Mouse (Mus musculus) heart, embryonic 14.5 days (tissue): ENCODE measurements around the gene Tspan11. TPM values are rescaled to one million over a fixed set of nuclear protein-coding genes. Genes with fewer than 3 reads are reported as not detected.

ENCODE experiments used
- ATAC-seq: fragments of 200-750 bp; cut with Nextera tagmentation; 2 replicates; pipeline ENCODE4 v1.8.0; 2017; ENCODE audit warnings: low read depth, moderate TSS enrichment; ENCODE audit not compliant: insufficient number of reproducible peaks, insufficient read depth, low FRiP score
- H3K27ac ChIP-seq, 2 experiments: fragments of 200-500 bp in 1 of 2; fragments of 300-500 bp in 1 of 2; sonication (generic) in 1 of 2; replicated peaks in 1 of 2; 2 replicates each; pipeline ENCODE4 v1.5.1; 2012 to 2014; ENCODE audit warnings: low read depth in 2 of 2, low read length in 2 of 2, control low read depth in 1 of 2, mild to moderate bottlenecking in 1 of 2, mixed read lengths in 1 of 2; ENCODE audit not compliant: control insufficient read depth in 1 of 2, insufficient read depth in 1 of 2
- H3K27me3 ChIP-seq: fragments of 300-500 bp; sonication (generic); 2 replicates; pipeline ENCODE4 v1.6.1; 2014; ENCODE audit warnings: mild to moderate bottlenecking, low read length, control low read depth; ENCODE audit not compliant: control insufficient read depth, insufficient read depth
- H3K36me3 ChIP-seq: fragments of 300-500 bp; sonication (generic); 2 replicates; pipeline ENCODE4 v1.6.1; 2014; ENCODE audit warnings: mild to moderate bottlenecking, control low read depth, low read length, mixed read lengths; ENCODE audit not compliant: control insufficient read depth, insufficient read depth
- H3K4me1 ChIP-seq, 2 experiments: fragments of 200-500 bp in 1 of 2; fragments of 300-500 bp in 1 of 2; sonication (generic) in 1 of 2; 2 replicates each; pipeline ENCODE4 v1.6.1; 2012 to 2014; ENCODE audit warnings: low read length in 2 of 2, control low read depth in 1 of 2, mixed read lengths in 1 of 2; ENCODE audit not compliant: control insufficient read depth in 2 of 2, insufficient read depth in 2 of 2
- H3K4me2 ChIP-seq: fragments of 300-500 bp; sonication (generic); 2 replicates; pipeline ENCODE4 v1.6.1; 2014; ENCODE audit warnings: mild to moderate bottlenecking, low read length
- H3K4me3 ChIP-seq, 2 experiments: fragments of 200-500 bp in 1 of 2; fragments of 300-500 bp in 1 of 2; sonication (generic) in 1 of 2; 2 replicates each; pipeline ENCODE4 v1.5.1; 2012 to 2014; ENCODE audit warnings: low read length in 2 of 2, mild to moderate bottlenecking in 2 of 2, control low read depth in 1 of 2, low read depth in 1 of 2, moderate library complexity in 1 of 2; ENCODE audit not compliant: control insufficient read depth in 1 of 2, insufficient read depth in 1 of 2
- H3K9ac ChIP-seq: fragments of 300-500 bp; sonication (generic); 2 replicates; pipeline ENCODE4 v1.6.1; 2014; ENCODE audit warnings: mild to moderate bottlenecking, low read length
- H3K9me3 ChIP-seq: fragments of 300-500 bp; sonication (generic); 2 replicates; pipeline ENCODE4 v1.6.1; 2016; ENCODE audit warnings: low read length, control low read depth; ENCODE audit not compliant: control insufficient read depth
- WGBS: fragments of 180-500 bp; shearing (Covaris S2); extraction: QIAGEN DNeasy Blood & Tissue Kit; methylation state at CpG from one replicate; pipeline ENCODE4 v1.1.7; 2014; 5-methylcytosine and 5-hydroxymethylcytosine counted together
- polyA plus RNA-seq: library from polyadenylated mRNA; unstranded; fragments of >200 nt; fragmentation: Nextera tagmentation; extraction: Ambion mirVana; gene quantifications from 2 replicates; pipeline ENCODE4 v1.2.1, GENCODE M21; 2014

Gene Tspan11
- polyA plus RNA-seq, 1 experiment from 2014 or later: 2.5 TPM

- H3K4me2 ChIP-seq: no peak overlapping the region
- ATAC-seq: no peak
- H3K27ac ChIP-seq: peak overlapping the region; percentile 11 to 51
- no peaks in the 10 kb centered on the region for H3K9me3 ChIP-seq
- peaks cover 4% of the 10 kb centered on the region; the same call in 1 of the 2 replicates for H3K36me3 ChIP-seq
- peaks cover 36 to 55% of the 10 kb centered on the region in 2 experiments for H3K4me1 ChIP-seq
- H3K27me3 ChIP-seq: no peaks in the 10 kb centered on the region
- no peak overlapping the region for H3K4me3 ChIP-seq
- H3K9ac ChIP-seq: no peak overlapping the region
- WGBS: 28% methylated on average over 9 of the region's 9 CpGs
Observed at GRCm38 (mm10) chr6:127974000-127974399, 86.6 kb downstream of the Tspan11 start.

- ATAC-seq: no peak
- Histone ChIP-seq H3K9me3 (no peaks in the 10 kb centered on the region), H3K4me3 (no peak overlapping the region), H3K36me3 (peaks cover 4% of the 10 kb centered on the region; the same call in 1 of the 2 replicates), H3K27me3 (no peaks in the 10 kb centered on the region), H3K4me2 (no peak overlapping the region), H3K4me1 (peaks cover 49 to 65% of the 10 kb centered on the region in 2 experiments), H3K27ac (peak overlapping the region; percentile 4 to 76), H3K9ac (peak overlapping the region; percentile 12; the same call in 1 of the 2 replicates)
- WGBS: 37% methylated on average over 6 of the region's 6 CpGs
Observed at GRCm38 (mm10) chr6:127976695-127977094, 89.3 kb downstream of the Tspan11 start.

- Histone ChIP-seq H3K4me3 (no peak overlapping the region), H3K9ac (no peak overlapping the region), H3K36me3 (peaks cover 4% of the 10 kb centered on the region; the same call in 1 of the 2 replicates), H3K27ac (no peak overlapping the region), H3K4me2 (no peak overlapping the region), H3K9me3 (no peaks in the 10 kb centered on the region), H3K4me1 (peaks cover 47 to 66% of the 10 kb centered on the region in 2 experiments), H3K27me3 (no peaks in the 10 kb centered on the region)
- 79% methylated on average over 20 of the region's 20 CpGs for WGBS
- ATAC-seq: no peak
Observed at GRCm38 (mm10) chr6:127978941-127979340, 91.6 kb downstream of the Tspan11 start.

DNA sequence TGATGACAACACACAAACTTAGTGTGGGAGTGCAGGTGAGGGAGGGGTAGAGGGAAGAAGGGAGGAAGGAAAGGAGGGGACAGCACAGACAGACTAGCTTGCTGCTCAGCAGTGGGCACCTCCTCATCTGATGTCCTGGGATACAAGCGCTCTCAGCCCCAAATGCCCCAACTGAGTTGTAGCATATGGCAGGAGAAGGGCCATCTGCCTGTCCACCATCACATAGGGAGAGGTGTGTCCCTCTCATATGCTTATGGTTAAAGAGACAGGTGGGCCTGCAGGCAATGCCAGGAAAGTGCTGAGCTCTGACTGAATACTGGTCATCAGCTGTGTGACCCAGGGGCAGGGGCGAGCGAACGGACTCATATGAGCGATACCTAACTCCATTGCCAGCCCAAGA lies 92.4 kb downstream of the Tspan11 start:
- 94% methylated on average over 5 of the region's 5 CpGs for WGBS

GRCm38 (mm10) chr6:127980381-127981045 lies 93.1 kb downstream of the Tspan11 start:
- Histone ChIP-seq H3K27ac (peak overlapping the region in 1 of 2 experiments; percentile 79; a peak in 2 of 4 replicates), H3K9ac (peak overlapping the region; percentile 62), H3K27me3 (no peaks in the 10 kb centered on the region), H3K4me1 (peaks cover 38 to 60% of the 10 kb centered on the region in 2 experiments), H3K4me2 (peak overlapping the region; percentile 6; the same call in 1 of the 2 replicates), H3K4me3 (no peak overlapping the region), H3K9me3 (no peaks in the 10 kb centered on the region), H3K36me3 (peaks cover 11% of the 10 kb centered on the region; the same call in 1 of the 2 replicates)
- ATAC-seq: no peak
- WGBS: 72% methylated on average over 11 of the region's 11 CpGs

More for the DNA sequence above, 92.4 kb downstream of the Tspan11 start:
- Histone ChIP-seq H3K9ac (no peak overlapping the region), H3K27me3 (no peaks in the 10 kb centered on the region), H3K4me2 (no peak overlapping the region), H3K9me3 (no peaks in the 10 kb centered on the region), H3K4me3 (no peak overlapping the region), H3K36me3 (peaks cover 10% of the 10 kb centered on the region; the same call in 1 of the 2 replicates), H3K4me1 (peaks cover 39 to 59% of the 10 kb centered on the region in 2 experiments), H3K27ac (no peak overlapping the region)
- ATAC-seq: no peak

DNA sequence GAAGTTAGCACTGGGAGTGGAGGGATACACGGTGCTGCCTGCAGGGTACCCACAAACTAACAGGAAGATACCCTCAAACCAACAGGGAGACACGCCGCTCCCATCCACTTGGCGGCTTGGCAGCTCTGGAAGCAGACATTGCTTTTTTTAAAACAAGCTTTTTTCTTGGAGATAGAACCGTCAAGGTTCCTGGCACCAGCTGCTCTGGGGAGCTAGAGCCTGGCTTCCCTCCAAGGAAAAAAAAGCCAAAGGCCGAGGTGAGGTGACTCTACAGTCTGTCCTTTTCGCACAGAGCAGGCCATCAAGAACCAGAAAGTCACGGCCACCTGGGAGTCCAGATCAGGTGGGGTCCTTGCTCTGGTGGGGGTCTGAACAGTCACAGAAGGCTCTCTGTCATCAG lies 93.8 kb downstream of the Tspan11 start:
- ATAC-seq: no peak
- H3K36me3 ChIP-seq: peaks cover 11% of the 10 kb centered on the region; the same call in 1 of the 2 replicates
- WGBS: 21% methylated on average over 8 of the region's 8 CpGs
- peak overlapping the region; percentile 47 to 79 for H3K27ac ChIP-seq
- peak overlapping the region; percentile 6; the same call in 1 of the 2 replicates for H3K4me2 ChIP-seq
- H3K9ac ChIP-seq: peak overlapping the region; percentile 62
- no peaks in the 10 kb centered on the region for H3K27me3 ChIP-seq
- no peak overlapping the region for H3K4me3 ChIP-seq
- peaks cover 40 to 60% of the 10 kb centered on the region in 2 experiments for H3K4me1 ChIP-seq
- no peaks in the 10 kb centered on the region for H3K9me3 ChIP-seq

GRCm38 (mm10) chr6:127986357-127986756 lies 99.0 kb downstream of the Tspan11 start:
- Histone ChIP-seq H3K36me3 (peaks cover 7% of the 10 kb centered on the region; the same call in 1 of the 2 replicates), H3K9ac (peak overlapping the region; percentile 58), H3K4me2 (no peak overlapping the region), H3K27me3 (no peaks in the 10 kb centered on the region), H3K27ac (peak overlapping the region; percentile 80 to 86), H3K4me3 (no peak overlapping the region), H3K4me1 (peaks cover 62 to 78% of the 10 kb centered on the region in 2 experiments), H3K9me3 (no peaks in the 10 kb centered on the region)
- ATAC-seq: peak; percentile 37
- 17% methylated on average over 9 of the region's 9 CpGs for WGBS
